Mouse (Mus musculus): ENCODE measurements around the gene Gm20388. TPM values are rescaled to one million over a fixed set of nuclear protein-coding genes. Genes with fewer than 3 reads are reported as not detected.
A peak's percentile ranks its signal among the peaks of the same experiment; 100 is the strongest.

Gene Gm20388
- total RNA-seq, 2 experiments from 2014 or later, result 10.7 TPM; not detected in 1

GRCm38 (mm10) chr8:121732334-121732665 lies 1821.7 kb downstream of the Gm20388 start:
- no peak for DNase-seq (ENCODE audit: low spot score in 2 of 2)

- peak; percentile 69 to 89 for DNase-seq (ENCODE audit: low spot score in 2 of 2)
Measured at GRCm38 (mm10) chr8:121734262-121734661, 1823.6 kb downstream of the Gm20388 start.

GRCm38 (mm10) chr8:121736236-121736635 lies 1825.6 kb downstream of the Gm20388 start:
- no peak for DNase-seq (ENCODE audit: low spot score in 2 of 2)

- DNase-seq (ENCODE audit: low spot score in 2 of 2), result peak in 1 of 2 experiments; percentile 59
Measured at GRCm38 (mm10) chr8:121740721-121741120, 1830.1 kb downstream of the Gm20388 start.

GRCm38 (mm10) chr8:121749501-121749900 lies 1838.9 kb downstream of the Gm20388 start:
- no peak for DNase-seq (ENCODE audit: low spot score in 2 of 2)

- no peak for DNase-seq (ENCODE audit: low spot score in 2 of 2)
Measured at GRCm38 (mm10) chr8:121750512-121750911, 1839.9 kb downstream of the Gm20388 start.

GRCm38 (mm10) chr8:121751407-121751806 lies 1840.8 kb downstream of the Gm20388 start:
- peak in 1 of 2 experiments; percentile 69 for DNase-seq (ENCODE audit: low spot score in 2 of 2)

- DNase-seq (ENCODE audit: low spot score in 2 of 2), result no peak
Measured at GRCm38 (mm10) chr8:121758470-121758869, 1847.8 kb downstream of the Gm20388 start.

- DNase-seq (ENCODE audit: low spot score in 2 of 2), result no peak
Measured at GRCm38 (mm10) chr8:121760484-121760883, 1849.8 kb downstream of the Gm20388 start.

GRCm38 (mm10) chr8:121761480-121761879 lies 1850.8 kb downstream of the Gm20388 start:
- DNase-seq (ENCODE audit: low spot score in 2 of 2), result no peak

GRCm38 (mm10) chr8:121762999-121763699 lies 1852.5 kb downstream of the Gm20388 start:
- no peak for DNase-seq (ENCODE audit: low spot score in 2 of 2)

- no peak for DNase-seq (ENCODE audit: low spot score in 2 of 2)
Measured at GRCm38 (mm10) chr8:121763700-121764013, 1853.0 kb downstream of the Gm20388 start.

- no peak for DNase-seq (ENCODE audit: low spot score in 2 of 2)
Measured at GRCm38 (mm10) chr8:121765594-121766138, 1855.0 kb downstream of the Gm20388 start.

GRCm38 (mm10) chr8:121769095-121769494 lies 1858.5 kb downstream of the Gm20388 start:
- DNase-seq (ENCODE audit: low spot score in 2 of 2), result no peak

GRCm38 (mm10) chr8:121769621-121770020 lies 1859.0 kb downstream of the Gm20388 start:
- DNase-seq (ENCODE audit: low spot score in 2 of 2), result no peak

- no peak for DNase-seq (ENCODE audit: low spot score in 2 of 2)
Measured at GRCm38 (mm10) chr8:121770845-121771752, 1860.5 kb downstream of the Gm20388 start.

GRCm38 (mm10) chr8:121773876-121774275 lies 1863.2 kb downstream of the Gm20388 start:
- DNase-seq (ENCODE audit: low spot score in 2 of 2), result no peak

GRCm38 (mm10) chr8:121782493-121782892 lies 1871.9 kb downstream of the Gm20388 start:
- no peak for DNase-seq (ENCODE audit: low spot score in 2 of 2)

GRCm38 (mm10) chr8:121786542-121786941 lies 1875.9 kb downstream of the Gm20388 start:
- no peak for DNase-seq (ENCODE audit: low spot score in 2 of 2)

- no peak for DNase-seq (ENCODE audit: low spot score in 2 of 2)
Measured at GRCm38 (mm10) chr8:121788786-121789185, 1878.1 kb downstream of the Gm20388 start.

GRCm38 (mm10) chr8:121792159-121792558 lies 1881.5 kb downstream of the Gm20388 start:
- DNase-seq (ENCODE audit: low spot score in 2 of 2), result no peak

- DNase-seq (ENCODE audit: low spot score in 2 of 2), result no peak
Measured at GRCm38 (mm10) chr8:121792627-121793026, 1882.0 kb downstream of the Gm20388 start.

Data from layer of hippocampus, adult 18-20 months (tissue).